Mouse (Mus musculus) bone marrow macrophage, adult 2 months (primary cell): ENCODE measurements around the gene Trpc4ap. TPM values are rescaled to one million over a fixed set of nuclear protein-coding genes. Genes with fewer than 3 reads are reported as not detected.
A peak's percentile ranks its signal among the peaks of the same experiment; 100 is the strongest.

Experiments
- H3K27ac ChIP-seq: 2 replicates; pipeline ENCODE4 v1.5.1; 2012; ENCODE audit warnings: low read depth, low read length; ENCODE audit not compliant: insufficient read depth
- H3K4me1 ChIP-seq: 2 replicates; pipeline ENCODE4 v1.6.1; 2012; ENCODE audit warnings: low read length; ENCODE audit not compliant: control insufficient read depth, insufficient read depth
- H3K4me3 ChIP-seq: 2 replicates; pipeline ENCODE4 v1.5.1; 2012; ENCODE audit warnings: mild to moderate bottlenecking, low read length, moderate library complexity; ENCODE audit not compliant: insufficient read depth
- CTCF ChIP-seq: IDR thresholded peaks from 2 replicates; pipeline ENCODE4 v1.5.1; 2012; ENCODE audit warnings: low read depth, mild to moderate bottlenecking, low read length, moderate library complexity
- POLR2A ChIP-seq: IDR thresholded peaks from 2 replicates; pipeline ENCODE4 v1.6.1; 2012; ENCODE audit warnings: mild to moderate bottlenecking, low read depth, low read length, borderline replicate concordance
- polyA plus RNA-seq: library from polyadenylated mRNA; stranded (reverse); fragments of >200 nt; gene quantifications from 2 replicates; pipeline ENCODE4 v1.2.4, GENCODE M21; 2012; ENCODE audit not compliant: missing spikeins, insufficient read depth, insufficient read length

Trpc4ap gene
- polyA plus RNA-seq, 1 experiment, result 108 TPM

DNA sequence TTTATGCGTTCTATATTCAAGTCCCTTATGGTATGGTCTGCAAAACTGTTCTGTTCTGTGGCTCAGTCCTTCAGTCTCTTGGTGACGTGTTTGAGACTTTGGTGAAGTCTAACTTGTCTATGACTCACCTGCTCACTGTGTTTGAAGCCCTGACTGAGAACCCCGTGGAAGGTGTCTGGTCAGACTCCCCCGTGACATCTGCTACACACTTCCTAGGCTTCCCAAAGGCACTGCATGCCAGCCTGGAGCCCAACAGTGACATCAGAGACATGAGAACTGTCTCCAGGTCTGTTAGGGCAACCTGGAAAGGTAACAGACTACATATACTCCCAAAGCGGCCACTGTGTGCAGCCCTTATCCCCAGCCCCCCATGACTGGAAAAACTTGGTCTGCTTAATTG is 39.6 kb downstream of the Trpc4ap start:
- TF ChIP-seq CTCF, result no peak
- TF ChIP-seq POLR2A, result no peak
- Histone ChIP-seq H3K27ac (no peak overlapping the region), H3K4me3 (no peak overlapping the region), H3K4me1 (no peaks in the 10 kb centered on the region)

GRCm38 (mm10) chr2:155645746-155646145 is 46.4 kb downstream of the Trpc4ap start:
- Histone ChIP-seq H3K27ac (no peak overlapping the region), H3K4me1 (peaks cover 19% of the 10 kb centered on the region), H3K4me3 (no peak overlapping the region)
- TF ChIP-seq CTCF, result no peak

DNA sequence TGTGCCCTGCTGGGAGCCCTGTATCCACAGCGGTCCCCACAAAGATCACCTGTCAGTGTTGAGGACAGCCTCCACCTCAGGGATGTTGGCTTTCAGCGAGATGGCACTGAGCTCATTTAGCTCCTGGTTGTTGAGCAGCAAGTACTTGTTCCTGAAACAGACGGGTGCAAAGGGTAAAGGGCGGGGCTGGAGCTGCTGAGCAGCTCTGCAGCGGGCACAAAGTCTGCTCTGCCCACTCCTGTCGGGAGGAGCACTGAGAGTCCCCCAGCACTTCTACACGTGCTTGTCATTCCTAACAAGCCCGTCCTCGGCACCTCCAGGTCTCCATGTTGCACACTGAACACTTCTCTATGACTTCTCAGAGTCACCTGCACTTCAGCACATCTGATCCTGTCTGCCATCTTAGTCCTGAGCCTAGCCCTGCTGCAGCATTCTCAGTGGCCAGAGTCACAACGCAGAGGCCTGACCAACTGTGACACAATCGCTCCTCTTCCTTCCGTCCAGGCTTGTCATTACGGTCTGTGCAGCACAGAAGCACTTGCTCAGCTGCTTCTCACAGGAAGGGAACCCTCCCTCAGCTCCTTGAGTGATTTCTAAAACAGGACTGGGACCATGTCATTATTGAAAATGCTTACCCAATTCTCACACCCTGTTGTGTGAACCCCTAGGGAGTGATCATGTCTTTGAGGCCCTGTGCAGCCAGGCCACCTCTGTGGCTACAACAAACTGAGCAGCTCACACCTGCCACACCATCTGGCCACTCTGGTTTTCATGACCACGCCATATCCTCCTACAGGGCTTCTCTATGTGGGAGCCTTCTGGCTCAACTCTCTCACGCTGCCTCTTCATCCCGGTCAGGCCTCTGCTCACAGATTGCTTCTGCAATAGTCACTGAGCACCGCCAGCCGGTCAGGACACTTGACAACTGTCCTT is 50.4 kb downstream of the Trpc4ap start:
- no peak for TF ChIP-seq POLR2A
- TF ChIP-seq CTCF, result no peak
- peaks cover 32% of the 10 kb centered on the region for H3K4me1 ChIP-seq
- peak overlapping the region; percentile 18 for H3K27ac ChIP-seq
- no peak overlapping the region for H3K4me3 ChIP-seq

DNA sequence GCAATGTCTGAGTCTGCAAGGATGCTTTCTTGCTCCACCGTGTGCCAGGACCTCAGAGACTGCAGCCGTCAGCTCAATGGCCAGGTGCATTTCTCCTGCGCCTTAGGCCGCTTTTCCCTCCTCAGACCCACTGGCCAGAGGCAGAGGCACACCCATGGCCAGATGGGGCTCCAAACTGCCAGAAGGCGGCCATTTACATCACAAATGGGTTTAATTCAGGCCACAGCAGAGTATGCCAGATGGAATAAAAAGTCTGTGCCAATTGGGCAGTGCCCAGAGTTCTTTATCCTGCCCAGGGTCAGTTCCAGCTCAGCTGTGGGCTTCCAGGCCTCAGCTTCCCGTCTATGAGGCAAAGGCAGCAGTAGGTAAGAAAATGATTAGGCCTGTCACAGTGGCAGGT is 51.5 kb downstream of the Trpc4ap start:
- H3K4me3 ChIP-seq, result no peak overlapping the region
- TF ChIP-seq CTCF (no peak), POLR2A (no peak)
- H3K4me1 ChIP-seq, result peaks cover 35% of the 10 kb centered on the region
- no peak overlapping the region for H3K27ac ChIP-seq

DNA sequence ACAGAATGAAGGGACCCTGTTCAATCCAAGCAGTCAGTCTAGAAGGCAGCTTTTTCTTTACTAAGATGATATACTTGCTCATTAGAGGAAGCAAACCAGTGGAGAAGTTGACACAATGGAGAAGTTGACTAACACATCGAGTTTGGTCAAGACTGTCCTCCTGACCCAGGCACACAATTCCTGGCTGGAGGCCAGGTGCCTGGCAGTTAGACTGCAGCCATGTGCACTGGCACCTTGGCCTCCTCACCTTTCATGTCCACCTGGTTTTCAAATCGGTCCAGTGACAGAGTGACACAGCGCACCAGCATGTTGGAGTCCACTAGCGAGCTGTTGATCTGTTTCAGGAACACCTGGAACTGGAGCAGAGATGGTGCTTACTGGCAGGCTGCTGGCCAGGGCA is 54.8 kb downstream of the Trpc4ap start:
- Histone ChIP-seq H3K4me3 (no peak overlapping the region), H3K4me1 (peaks cover 30% of the 10 kb centered on the region), H3K27ac (peak overlapping the region; percentile 17; the same call in 1 of the 2 replicates)
- TF ChIP-seq POLR2A (no peak), CTCF (no peak)

GRCm38 (mm10) chr2:155636881-155637280 is 55.3 kb downstream of the Trpc4ap start:
- no peak overlapping the region for H3K4me3 ChIP-seq
- TF ChIP-seq POLR2A (no peak), CTCF (no peak)
- H3K27ac ChIP-seq, result peak overlapping the region; percentile 17; the same call in 1 of the 2 replicates
- H3K4me1 ChIP-seq, result peaks cover 25% of the 10 kb centered on the region

- TF ChIP-seq POLR2A (no peak), CTCF (no peak)
- H3K27ac ChIP-seq, result no peak overlapping the region
- peaks cover 17% of the 10 kb centered on the region for H3K4me1 ChIP-seq
- H3K4me3 ChIP-seq, result no peak overlapping the region
Observed at GRCm38 (mm10) chr2:155635961-155636360, 56.2 kb downstream of the Trpc4ap start.

DNA sequence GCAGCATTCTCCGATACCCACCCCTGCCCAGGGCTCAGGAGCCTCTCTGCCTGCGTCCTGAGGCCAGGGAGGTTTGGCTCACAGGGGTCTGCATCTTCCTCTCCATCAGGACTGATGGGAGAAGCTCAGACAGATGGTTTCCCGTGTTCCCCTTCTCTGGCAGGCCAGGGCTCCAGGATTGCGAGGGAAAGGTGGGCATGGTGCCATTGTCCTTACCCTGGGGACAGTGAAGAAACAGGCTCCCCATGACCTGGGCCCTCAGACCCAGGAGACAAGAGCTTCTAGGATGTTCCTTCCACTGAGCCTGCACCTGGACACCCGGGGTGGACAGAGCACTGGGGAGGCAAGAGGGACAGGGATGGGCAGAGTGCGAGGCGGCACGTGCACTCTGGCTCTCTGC is 57.6 kb downstream of the Trpc4ap start:
- peaks cover 16% of the 10 kb centered on the region for H3K4me1 ChIP-seq
- TF ChIP-seq POLR2A, result no peak
- TF ChIP-seq CTCF, result no peak
- no peak overlapping the region for H3K4me3 ChIP-seq
- H3K27ac ChIP-seq, result no peak overlapping the region

GRCm38 (mm10) chr2:155633731-155634130 is 58.5 kb downstream of the Trpc4ap start:
- no peak for TF ChIP-seq POLR2A
- no peak for TF ChIP-seq CTCF
- Histone ChIP-seq H3K27ac (no peak overlapping the region), H3K4me1 (peaks cover 16% of the 10 kb centered on the region), H3K4me3 (no peak overlapping the region)

GRCm38 (mm10) chr2:155633121-155633520 is 59.1 kb downstream of the Trpc4ap start:
- H3K4me1 ChIP-seq, result peaks cover 16% of the 10 kb centered on the region
- TF ChIP-seq CTCF (no peak), POLR2A (no peak)
- no peak overlapping the region for H3K4me3 ChIP-seq
- H3K27ac ChIP-seq, result no peak overlapping the region
